In the genomic region with DNA sequence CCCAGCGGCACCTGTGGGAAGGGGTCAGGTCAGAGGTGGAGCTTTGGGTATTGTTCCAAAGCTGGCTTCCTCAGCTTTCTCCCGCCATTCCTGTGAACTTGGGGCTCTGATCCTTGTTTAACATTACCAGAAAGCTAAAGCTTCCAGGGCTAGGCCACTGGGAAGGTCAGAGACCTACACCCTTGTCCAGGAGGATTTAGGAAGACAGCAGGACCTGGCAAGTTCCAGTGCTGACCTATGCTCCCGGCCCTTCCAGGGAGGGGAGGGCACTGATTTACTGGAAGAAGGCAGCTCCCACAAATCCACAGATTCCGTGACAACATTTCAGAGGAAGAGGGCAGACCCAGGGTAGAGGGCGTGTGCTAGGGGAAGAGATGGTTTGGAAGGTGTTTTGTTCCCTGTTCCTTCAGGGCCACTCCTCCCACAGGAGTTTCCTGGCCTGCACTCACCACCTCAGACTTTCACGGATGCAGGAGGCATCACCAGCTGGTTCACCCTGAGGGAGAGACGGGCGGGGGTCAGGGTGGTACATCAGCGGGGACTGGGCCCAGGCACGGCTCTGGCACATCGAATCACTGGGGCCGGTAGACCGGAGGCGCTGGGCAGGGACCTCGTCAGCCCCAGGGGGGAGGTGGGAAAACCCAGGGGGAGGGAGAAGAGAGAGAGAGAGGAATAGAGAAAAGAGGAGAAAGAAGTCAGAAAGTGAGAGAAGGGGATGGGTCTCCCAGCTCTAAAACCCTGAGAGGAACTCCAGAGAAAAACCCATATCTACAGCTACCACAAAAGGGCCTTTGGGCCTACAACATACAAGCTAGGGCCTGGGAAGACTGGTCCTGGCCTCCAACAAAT, we compare ENCODE assay signal across 1 mouse cellular context.
TF ChIP-seq lines count a peak whose summit lies in the region.

No protein-coding gene starts in this region.

TF ChIP-seq in MEL, 35 proteins besides CTCF, POLR2A, EP300 and RAD21:
- TF ChIP-seq SMC3 (IDR thresholded peaks at IDR 0.05; ENCODE audit: low read depth, low read length) (no peak), ZMIZ1 (IDR thresholded peaks at IDR 0.05; ENCODE audit: low read depth, low read length) (peak; percentile 68; the same call in 1 of the 2 replicates), HCFC1 (IDR thresholded peaks at IDR 0.05; ENCODE audit: low read depth, low read length) (no peak), MAFK (IDR thresholded peaks at IDR 0.05; ENCODE audit: borderline replicate concordance, low read depth, low read length) (no peak)
